ENCODE assay signal across 23 mouse cellular contexts in the genomic region with DNA sequence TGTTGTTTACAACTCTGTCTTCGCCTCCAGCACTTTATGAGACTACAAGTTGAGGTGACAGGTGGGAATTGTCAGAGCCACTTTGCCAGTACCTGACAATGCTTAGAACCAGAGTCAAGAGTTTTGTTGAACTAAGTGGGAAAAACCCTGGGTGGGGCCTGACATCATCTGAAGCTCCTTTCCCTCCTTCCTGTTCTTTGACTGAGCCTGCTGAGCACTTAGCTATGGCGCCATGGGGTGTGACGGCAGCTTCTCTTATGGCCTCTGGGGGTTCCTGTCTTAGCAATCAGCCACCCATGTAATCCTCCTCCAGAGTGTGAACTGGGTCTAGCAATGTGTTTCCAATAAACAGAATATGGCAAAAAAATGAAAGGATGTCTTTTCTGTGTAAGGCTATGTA. TPM values are rescaled to one million over a fixed set of nuclear protein-coding genes. Genes with fewer than 3 reads are reported as not detected.
A peak's percentile ranks its signal among the peaks of the same experiment; 100 is the strongest.
DNase-seq lines count a peak whose midpoint lies in the region; ATAC-seq and TF ChIP-seq lines count a peak whose summit lies in the region.
"Had no signal": no experiment of that assay in that cellular context is flagged by ENCODE, and none has a peak within 500 bp of the region (broad histone marks: within the 10 kb centered on the region; RNA-seq: fewer than 3 reads in every experiment).

No protein-coding gene starts in this region.

- peaks cover 5% of the 10 kb centered on the region; the same call in 1 of the 2 replicates for H3K4me1 ChIP-seq in embryonic facial prominence, embryonic 14.5 days (ENCODE audit: control insufficient read depth, insufficient read depth, low read length)
- no peaks in the 10 kb centered on the region for H3K4me1 ChIP-seq in embryonic facial prominence, embryonic 10.5 days
- H3K4me1 ChIP-seq in lung, embryonic 14.5 days (ENCODE audit: insufficient read depth), result 0 out of 2 replicates have a peak, but pooled peaks cover 3% of the 10 kb centered on the region
- H3K4me1 ChIP-seq in hindbrain, embryonic 10.5 days (replicated peaks), result peaks cover 14% of the 10 kb centered on the region
- H3K4me1 ChIP-seq: liver, embryonic 13.5 days had no signal

- ATAC-seq in embryonic facial prominence, embryonic 14.5 days (ENCODE audit: low read depth), result no peak
- no peak for ATAC-seq in lung, embryonic 14.5 days (ENCODE audit: insufficient read depth)
- ATAC-seq: forebrain, postnatal 0 days; inflammation-experienced regulatory T-cells, adult 6 months had no signal

- H3K27me3 ChIP-seq in embryonic facial prominence, embryonic 14.5 days (replicated peaks; ENCODE audit: control insufficient read depth, insufficient read depth, low read length), result no peaks in the 10 kb centered on the region
- H3K27me3 ChIP-seq in embryonic facial prominence, embryonic 10.5 days (replicated peaks; ENCODE audit: low read depth, poor library complexity, severe bottlenecking), result no peaks in the 10 kb centered on the region
- H3K27me3 ChIP-seq in lung, embryonic 14.5 days (ENCODE audit: insufficient read depth, low read length), result no peaks in the 10 kb centered on the region
- no peaks in the 10 kb centered on the region for H3K27me3 ChIP-seq in splenic B cell, adult 2 months (ENCODE audit: control insufficient read depth, insufficient read depth, low read length, poor library complexity, severe bottlenecking)
- no peaks in the 10 kb centered on the region for H3K27me3 ChIP-seq in hindbrain, embryonic 10.5 days (ENCODE audit: insufficient read depth, poor library complexity, severe bottlenecking)
- H3K27me3 ChIP-seq: hindbrain, embryonic 13.5 days; limb, embryonic 13.5 days; liver, embryonic 13.5 days had no signal

- WGBS in embryonic facial prominence, embryonic 14.5 days, result 53% methylated on average over 3 of the region's 3 CpGs
- 68% methylated on average over 3 of the region's 3 CpGs for WGBS in embryonic facial prominence, embryonic 10.5 days
- 41% methylated on average over 3 of the region's 3 CpGs for WGBS in lung, embryonic 14.5 days
- 75% methylated on average over 3 of the region's 3 CpGs for WGBS in hindbrain, embryonic 10.5 days

- DNase-seq in embryonic facial prominence, embryonic 14.5 days (ENCODE audit: low spot score), result peak; percentile 32
- DNase-seq in embryonic facial prominence, embryonic 10.5 days (ENCODE audit: low spot score), result no peak
- peak; percentile 23 for DNase-seq in lung, embryonic 14.5 days
- DNase-seq in lung, adult 18-20 months, result no peak
- peak; percentile 46 for DNase-seq in ZHBTc4 (ENCODE audit: low read depth, low spot score)
- peak; percentile 84 for DNase-seq in splenic B cell, adult 2 months (ENCODE audit: low read depth, low spot score)
- DNase-seq in hindbrain, embryonic 10.5 days (ENCODE audit: low spot score), result no peak
- DNase-seq: adrenal gland, postnatal 25 days; cerebellum, adult 9-10 months; forebrain, postnatal 0 days; gastrocnemius, postnatal 36 days; kidney, adult 2 months; kidney, postnatal 14 days; layer of hippocampus, postnatal 36 days; liver, embryonic 13.5 days; lung, postnatal 4 days; right cerebral cortex, adult 18-20 months; right cerebral cortex, postnatal 4 days; thymus, postnatal 14 days had no signal

- no peaks in the 10 kb centered on the region for H3K9me3 ChIP-seq in embryonic facial prominence, embryonic 14.5 days (ENCODE audit: control insufficient read depth, low read length)
- no peaks in the 10 kb centered on the region for H3K9me3 ChIP-seq in embryonic facial prominence, embryonic 10.5 days
- H3K9me3 ChIP-seq in lung, embryonic 14.5 days (ENCODE audit: low read depth, low read length), result no peaks in the 10 kb centered on the region
- H3K9me3 ChIP-seq in hindbrain, embryonic 10.5 days, result no peaks in the 10 kb centered on the region
- H3K9me3 ChIP-seq: hindbrain, embryonic 13.5 days; limb, embryonic 13.5 days; liver, embryonic 13.5 days had no signal

- no peak overlapping the region for H3K27ac ChIP-seq in embryonic facial prominence, embryonic 14.5 days (replicated peaks; ENCODE audit: low read depth, low read length)
- no peak overlapping the region for H3K27ac ChIP-seq in embryonic facial prominence, embryonic 10.5 days (replicated peaks)
- no peak overlapping the region for H3K27ac ChIP-seq in lung, embryonic 14.5 days (ENCODE audit: low read depth)
- H3K27ac ChIP-seq in hindbrain, embryonic 10.5 days, result no peak overlapping the region
- H3K27ac ChIP-seq: hindbrain, embryonic 13.5 days; layer of hippocampus, adult 2 months; limb, embryonic 13.5 days; liver, embryonic 13.5 days had no signal

- no peak overlapping the region for H3K4me2 ChIP-seq in embryonic facial prominence, embryonic 14.5 days (ENCODE audit: low read depth, low read length)
- no peak overlapping the region for H3K4me2 ChIP-seq in lung, embryonic 14.5 days
- H3K4me2 ChIP-seq: hindbrain, embryonic 13.5 days; limb, embryonic 13.5 days; liver, embryonic 13.5 days had no signal

- no peaks in the 10 kb centered on the region for H3K36me3 ChIP-seq in embryonic facial prominence, embryonic 14.5 days (ENCODE audit: control insufficient read depth, insufficient read depth, low read length)
- no peaks in the 10 kb centered on the region for H3K36me3 ChIP-seq in embryonic facial prominence, embryonic 10.5 days (replicated peaks)
- H3K36me3 ChIP-seq in lung, embryonic 14.5 days (ENCODE audit: insufficient read depth), result no peaks in the 10 kb centered on the region
- no peaks in the 10 kb centered on the region for H3K36me3 ChIP-seq in splenic B cell, adult 2 months (ENCODE audit: control insufficient read depth, insufficient read depth, low read length, poor library complexity, severe bottlenecking)
- H3K36me3 ChIP-seq in hindbrain, embryonic 10.5 days, result no peaks in the 10 kb centered on the region
- H3K36me3 ChIP-seq: hindbrain, embryonic 13.5 days; limb, embryonic 13.5 days; liver, embryonic 13.5 days had no signal

- no peak overlapping the region for H3K4me3 ChIP-seq in embryonic facial prominence, embryonic 14.5 days (ENCODE audit: low read depth, low read length)
- no peak overlapping the region for H3K4me3 ChIP-seq in embryonic facial prominence, embryonic 10.5 days
- no peak overlapping the region for H3K4me3 ChIP-seq in lung, embryonic 14.5 days (ENCODE audit: low read depth, low read length)
- H3K4me3 ChIP-seq in hindbrain, embryonic 10.5 days, result no peak overlapping the region
- H3K4me3 ChIP-seq: hindbrain, embryonic 13.5 days; layer of hippocampus, adult 2 months; limb, embryonic 13.5 days; liver, embryonic 13.5 days had no signal

- TF ChIP-seq CTCF in lung, embryonic 14.5 days (IDR thresholded peaks at IDR 0.05; ENCODE audit: low read depth), result no peak

- H3K9ac ChIP-seq in embryonic facial prominence, embryonic 14.5 days (ENCODE audit: low read depth, low read length), result no peak overlapping the region
- no peak overlapping the region for H3K9ac ChIP-seq in lung, embryonic 14.5 days
- H3K9ac ChIP-seq: forebrain, postnatal 0 days; hindbrain, embryonic 13.5 days; limb, embryonic 13.5 days; liver, embryonic 13.5 days had no signal

RNA-seq across cellular contexts. Expression of gene Frrs1l, which starts 33.3 kb away (rescaled TPM):
- polyA plus RNA-seq in embryonic facial prominence, embryonic 14.5 days (2014; fragmentation: Nextera tagmentation; extraction: Ambion mirVana), result 4.0 and 4.9 TPM in 2 replicates
- 0.80 and 1.4 TPM in 2 replicates for polyA plus RNA-seq in embryonic facial prominence, embryonic 10.5 days (2016; fragmentation: Nextera tagmentation; extraction: Ambion mirVana)
- 1.7 and 2.1 TPM in 2 replicates for polyA plus RNA-seq in lung, embryonic 14.5 days (2014; fragmentation: Nextera tagmentation; extraction: Ambion mirVana)
- polyA plus RNA-seq in hindbrain, embryonic 10.5 days (2016; fragmentation: Nextera tagmentation; extraction: Ambion mirVana), result 2.5 and 2.6 TPM in 2 replicates
- polyA plus RNA-seq: inflammation-experienced regulatory T-cells, adult 6 months had no signal

Comparison
In these comparisons a context has a peak if more than half of its experiments do, and no peak if none do; other contexts are left out.
1. DNase-seq: peak in embryonic facial prominence, embryonic 14.5 days (single experiment), lung, embryonic 14.5 days (single experiment), ZHBTc4 (single experiment) and splenic B cell, adult 2 months (single experiment); none in embryonic facial prominence, embryonic 10.5 days (single experiment), lung, adult 18-20 months (0 of 2) and hindbrain, embryonic 10.5 days (single experiment).